ENCODE assay signal across 8 mouse cellular contexts in the genomic region with DNA sequence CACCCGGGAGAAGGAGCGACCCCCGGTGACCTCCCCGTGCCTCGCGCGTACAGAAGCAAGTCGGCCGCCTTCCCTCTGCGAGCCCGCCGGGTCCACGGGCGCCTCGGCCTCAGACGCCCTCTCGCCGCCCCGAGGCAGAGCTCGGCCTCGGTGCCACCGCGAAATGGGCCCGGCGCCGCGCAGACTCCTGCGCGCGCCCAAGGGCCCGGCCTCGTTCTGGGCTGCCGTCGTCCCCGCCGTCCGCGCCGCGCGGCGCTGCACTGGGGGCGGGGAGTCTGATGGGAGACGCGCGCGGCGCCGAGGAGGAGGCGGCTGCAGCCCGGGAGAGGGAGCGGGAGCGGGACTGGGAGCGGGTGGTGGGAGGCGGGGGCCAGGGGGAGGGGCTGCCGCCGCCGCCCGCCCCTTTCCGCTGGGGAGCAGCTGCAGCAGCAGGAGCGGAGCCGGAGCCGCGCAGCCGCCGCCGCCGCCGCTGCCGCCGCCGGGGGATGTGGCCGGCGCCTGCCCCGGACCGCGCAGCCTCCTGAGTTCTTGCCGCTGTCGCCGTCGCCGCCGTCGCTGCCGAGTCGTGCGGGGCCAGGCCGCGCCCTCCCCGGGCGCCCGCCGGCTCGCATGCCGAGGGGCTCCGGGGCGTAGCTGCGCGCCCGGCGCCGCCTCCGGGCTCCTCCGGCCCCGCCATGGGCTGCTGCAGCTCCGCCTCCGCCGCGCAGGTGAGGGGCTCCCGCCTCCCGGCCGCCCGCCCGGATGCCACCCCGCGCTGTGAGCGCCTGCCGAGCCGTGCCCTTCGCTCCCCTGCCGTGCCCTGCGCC. TPM values are rescaled to one million over a fixed set of nuclear protein-coding genes. Genes with fewer than 3 reads are reported as not detected.
A peak's percentile ranks its signal among the peaks of the same experiment; 100 is the strongest.
DNase-seq lines count a peak whose midpoint lies in the region; ATAC-seq and TF ChIP-seq lines count a peak whose summit lies in the region.

Gene Slc44a1, plus strand, starts transcription at position 404 of the 806 bp plus-strand sequence.

- H3K4me2 ChIP-seq in forebrain, embryonic 15.5 days (replicated peaks): peak within 1 kb of the TSS; percentile 77
- peak within 1 kb of the TSS; percentile 78 for H3K4me2 ChIP-seq in lung, embryonic 14.5 days

- intact Hi-C loops in heart, postnatal 14 days (cut with DNase I): loop anchor here (5.0 kb wide), 4 partner anchors 58 to 262 kb away; no protein-coding TSS in a partner anchor

- peaks cover 0 to 4% of the 10 kb centered on the region in 2 experiments; a peak in 2 of 4 replicates for H3K4me1 ChIP-seq in MEL (ENCODE audit: control insufficient read depth in 1 of 2, insufficient read depth in 2 of 2, low read length in 2 of 2)
- H3K4me1 ChIP-seq in forebrain, embryonic 15.5 days: peaks cover 23% of the 10 kb centered on the region
- H3K4me1 ChIP-seq in lung, embryonic 14.5 days (ENCODE audit: insufficient read depth): peaks cover 13% of the 10 kb centered on the region
- peaks cover 7% of the 10 kb centered on the region for H3K4me1 ChIP-seq in olfactory bulb, adult 2 months (ENCODE audit: control insufficient read depth, insufficient read depth, low read length)

- H3K9ac ChIP-seq in MEL (ENCODE audit: control insufficient read depth, low read depth, low read length, poor library complexity, severe bottlenecking): peak within 1 kb of the TSS; percentile 97
- peak within 1 kb of the TSS; percentile 93 for H3K9ac ChIP-seq in forebrain, embryonic 15.5 days (replicated peaks)
- peak within 1 kb of the TSS; percentile 75 for H3K9ac ChIP-seq in lung, embryonic 14.5 days

- TF ChIP-seq CTCF in MEL (IDR thresholded peaks at IDR 0.05 in 2 of 3, conservative IDR thresholded peaks at IDR 0.05 in 1 of 3; ENCODE audit: control insufficient read depth in 1 of 3, insufficient read depth in 1 of 3, low read depth in 2 of 3, low read length in 3 of 3, poor library complexity in 1 of 3, severe bottlenecking in 1 of 3): no peak
- TF ChIP-seq CTCF in lung, embryonic 14.5 days (IDR thresholded peaks at IDR 0.05; ENCODE audit: low read depth): no peak
- TF ChIP-seq CTCF in olfactory bulb, adult 2 months (IDR thresholded peaks at IDR 0.05; ENCODE audit: insufficient read depth, low read depth, low read length): no peak

- ATAC-seq in forebrain, embryonic 15.5 days (replicated peaks): peak; percentile 98
- peak; percentile 96 for ATAC-seq in lung, embryonic 14.5 days (ENCODE audit: insufficient read depth)

- TF ChIP-seq EP300 in MEL (IDR thresholded peaks at IDR 0.05; ENCODE audit: low read depth in 1 of 2, low read length in 2 of 2): 0 out of 4 replicates have a peak, but pooled peaks of 1 of the 2 experiments have one; percentile 22

- peak within 1 kb of the TSS; percentile 53 for H3K27ac ChIP-seq in MEL (ENCODE audit: control insufficient read depth, low read depth, low read length)
- peak within 1 kb of the TSS; percentile 88 for H3K27ac ChIP-seq in forebrain, embryonic 15.5 days (replicated peaks)
- H3K27ac ChIP-seq in lung, embryonic 14.5 days (ENCODE audit: low read depth): peak within 1 kb of the TSS; percentile 91
- peak within 1 kb of the TSS; percentile 81 for H3K27ac ChIP-seq in olfactory bulb, adult 2 months (ENCODE audit: insufficient read depth, low read depth, low read length)

- no peaks in the 10 kb centered on the region for H3K9me3 ChIP-seq in MEL (replicated peaks; ENCODE audit: insufficient read depth, low read length)
- no peaks in the 10 kb centered on the region for H3K9me3 ChIP-seq in forebrain, embryonic 15.5 days
- no peaks in the 10 kb centered on the region for H3K9me3 ChIP-seq in lung, embryonic 14.5 days (ENCODE audit: low read depth, low read length)

- 0% methylated on average over 80 of the region's 122 CpGs for WGBS in forebrain, embryonic 15.5 days
- WGBS in lung, embryonic 14.5 days: under 1% methylated on average over 85 of the region's 122 CpGs
- WGBS in olfactory bulb, adult 2 months: 3% methylated on average over 115 of the region's 122 CpGs

- peaks cover 1% of the 10 kb centered on the region; the same call in 1 of the 2 replicates for H3K79me2 ChIP-seq in MEL (ENCODE audit: control insufficient read depth, insufficient read depth, low read length, poor library complexity)

- TF ChIP-seq RAD21 in MEL (IDR thresholded peaks at IDR 0.05; ENCODE audit: low read depth, low read length): no peak

- no peaks in the 10 kb centered on the region for H3K27me3 ChIP-seq in MEL (ENCODE audit: control insufficient read depth in 1 of 2, insufficient read depth in 2 of 2, low read length in 2 of 2)
- H3K27me3 ChIP-seq in forebrain, embryonic 15.5 days: no peaks in the 10 kb centered on the region
- no peaks in the 10 kb centered on the region for H3K27me3 ChIP-seq in lung, embryonic 14.5 days (ENCODE audit: insufficient read depth, low read length)

- H3K4me3 ChIP-seq in MEL (ENCODE audit: control insufficient read depth in 1 of 2, insufficient read depth in 1 of 2, low read depth in 2 of 2, low read length in 2 of 2): peak within 1 kb of the TSS; percentile 62 to 94
- peak within 1 kb of the TSS; percentile 97 for H3K4me3 ChIP-seq in forebrain, embryonic 15.5 days
- H3K4me3 ChIP-seq in lung, embryonic 14.5 days (ENCODE audit: low read depth, low read length): peak within 1 kb of the TSS; percentile 82
- H3K4me3 ChIP-seq in olfactory bulb, adult 2 months (ENCODE audit: insufficient read depth, low read depth, low read length): peak within 1 kb of the TSS; percentile 78

- peaks cover 0 to 5% of the 10 kb centered on the region in 2 experiments; a peak in 2 of 4 replicates for H3K36me3 ChIP-seq in MEL (ENCODE audit: control insufficient read depth in 1 of 2, insufficient read depth in 2 of 2, low read length in 2 of 2)
- no peaks in the 10 kb centered on the region for H3K36me3 ChIP-seq in forebrain, embryonic 15.5 days
- no peaks in the 10 kb centered on the region for H3K36me3 ChIP-seq in lung, embryonic 14.5 days (ENCODE audit: insufficient read depth)

- peak; percentile 84 to 85 for TF ChIP-seq POLR2A in MEL (IDR thresholded peaks at IDR 0.05; ENCODE audit: control insufficient read depth in 1 of 2, insufficient read depth in 1 of 2, low read depth in 1 of 2, low read length in 2 of 2, poor library complexity in 1 of 2)
- TF ChIP-seq POLR2A in olfactory bulb, adult 2 months (IDR thresholded peaks at IDR 0.05; ENCODE audit: insufficient read depth, low read depth, low read length): peak; percentile 86

- peak; percentile 91 for DNase-seq in MEL (ENCODE audit: low read depth, low spot score)
- DNase-seq in cerebellum, adult 11-12 months: peak; percentile 88
- peak; percentile 92 to 94 for DNase-seq in heart, postnatal 14 days
- peak; percentile 78 to 88 for DNase-seq in layer of hippocampus, adult 18-20 months (ENCODE audit: low spot score in 2 of 2)
- DNase-seq in lung, embryonic 14.5 days: peak; percentile 96
- DNase-seq in thymus, adult 18-20 months: peak; percentile 68 to 69

TF ChIP-seq in MEL, 35 proteins besides CTCF, POLR2A, EP300 and RAD21 (continues in another document):
- TF ChIP-seq BHLHE40 (IDR thresholded peaks at IDR 0.05; ENCODE audit: borderline replicate concordance, low read depth, low read length): no peak
- peak; percentile 58; the same call in 1 of the 2 replicates for TF ChIP-seq POLR2AphosphoS2 (IDR thresholded peaks at IDR 0.05; ENCODE audit: low read length)
- no peak; the same call in 1 of the 2 replicates for TF ChIP-seq GABPA (IDR thresholded peaks at IDR 0.05; ENCODE audit: low read depth, low read length)
- peak; percentile 17; the same call in 1 of the 2 replicates for TF ChIP-seq KAT2A (conservative IDR thresholded peaks at IDR 0.05; ENCODE audit: low read depth, low read length)
- TF ChIP-seq NELFE (IDR thresholded peaks at IDR 0.05; ENCODE audit: low read depth, low read length): peak; percentile 83
- TF ChIP-seq HCFC1 (IDR thresholded peaks at IDR 0.05; ENCODE audit: low read depth, low read length): peak; percentile 74; the same call in 1 of the 2 replicates
- TF ChIP-seq TAL1 (IDR thresholded peaks at IDR 0.05; ENCODE audit: low read length): no peak
- no peak for TF ChIP-seq SMC3 (IDR thresholded peaks at IDR 0.05; ENCODE audit: low read depth, low read length)
- TF ChIP-seq ETS1 (IDR thresholded peaks at IDR 0.05; ENCODE audit: low read depth, low read length): no peak
- no peak; the same call in 1 of the 2 replicates for TF ChIP-seq ZMIZ1 (IDR thresholded peaks at IDR 0.05; ENCODE audit: low read depth, low read length)
- no peak for TF ChIP-seq ZNF384 (IDR thresholded peaks at IDR 0.05; ENCODE audit: low read depth, low read length)
- TF ChIP-seq SIN3A (IDR thresholded peaks at IDR 0.05; ENCODE audit: low read length): peak; percentile 55; the same call in 1 of the 2 replicates
- TF ChIP-seq MYC (IDR thresholded peaks at IDR 0.05; ENCODE audit: low read depth, low read length): no peak
- no peak for TF ChIP-seq ZKSCAN1 (IDR thresholded peaks at IDR 0.05; ENCODE audit: low read depth, low read length)
- TF ChIP-seq MAFK (IDR thresholded peaks at IDR 0.05; ENCODE audit: borderline replicate concordance, low read depth, low read length): no peak
- TF ChIP-seq TBP (IDR thresholded peaks at IDR 0.05; ENCODE audit: low read depth, low read length): no peak
- TF ChIP-seq E2F4 (IDR thresholded peaks at IDR 0.05; ENCODE audit: borderline replicate concordance, low read depth, low read length): no peak
- peak; percentile 66 for TF ChIP-seq MAX (IDR thresholded peaks at IDR 0.05; ENCODE audit: low read length)
- no peak for TF ChIP-seq MEF2A (IDR thresholded peaks at IDR 0.05; ENCODE audit: extremely low read depth, insufficient replicate concordance, low read depth, low read length, poor library complexity, severe bottlenecking)
- TF ChIP-seq GATA1 (IDR thresholded peaks at IDR 0.05; ENCODE audit: low read depth, low read length): no peak
- no peak for TF ChIP-seq ZC3H11A (IDR thresholded peaks at IDR 0.05; ENCODE audit: low read depth, low read length)
- TF ChIP-seq UBTF (IDR thresholded peaks at IDR 0.05; ENCODE audit: borderline replicate concordance, insufficient read depth, low read depth, low read length): peak; percentile 97; the same call in 1 of the 2 replicates
- TF ChIP-seq ELF1 (IDR thresholded peaks at IDR 0.05; ENCODE audit: low read depth, low read length): no peak; the same call in 1 of the 2 replicates

RNA-seq across cellular contexts. Expression of gene Slc44a1, which starts in this region (rescaled TPM):
- total RNA-seq in MEL (2012; rRNA removed): 9.2 and 9.6 TPM in 2 replicates
- polyA plus RNA-seq in MEL (2012; ENCODE audit: insufficient read depth in 1 of 2, insufficient read length in 2 of 2, low read depth in 1 of 2, low replicate concordance in 2 of 2, missing spikeins in 1 of 2): 10 to 100 TPM in 1 of 2 experiments, not detected in 1; 10.6 TPM
- 15.8 and 16.7 TPM in 2 replicates for polyA plus RNA-seq in forebrain, embryonic 15.5 days (2015; fragmentation: Nextera tagmentation; extraction: Ambion mirVana)
- 10 to 100 TPM; 43.0 to 47.2 TPM for total RNA-seq in heart, postnatal 14 days (2021)
- 10 to 100 TPM; 75.7 to 84.1 TPM for total RNA-seq in layer of hippocampus, adult 18-20 months (2021)
- polyA plus RNA-seq in lung, embryonic 14.5 days (2014; fragmentation: Nextera tagmentation; extraction: Ambion mirVana): 51.5 and 51.9 TPM in 2 replicates
- polyA plus RNA-seq in olfactory bulb, adult 2 months (2012; ENCODE audit: insufficient read depth, insufficient read length, low replicate concordance, missing spikeins): not detected in 2 replicates

Comparison
In these comparisons a context has a peak if more than half of its experiments do, and no peak if none do; other contexts are left out.
1. Peak in every context shown above with its lines: DNase-seq, ATAC-seq, H3K4me3 ChIP-seq and H3K27ac ChIP-seq.